Mouse (Mus musculus): ENCODE measurements around the gene 0610030E20Rik. TPM values are rescaled to one million over a fixed set of nuclear protein-coding genes. Genes with fewer than 3 reads are reported as not detected.

0610030E20Rik gene
- 25.5 and 29.6 TPM in 2 replicates for polyA plus RNA-seq (2012; rRNA removed)

GRCm38 (mm10) chr6:72347166-72347941 is at the start of gene 0610030E20Rik:
Gene 0610030E20Rik, plus strand, starts transcription at chr6:72347317.

GRCm38 (mm10) chr6:72345074-72345567 is 2.0 kb upstream of the 0610030E20Rik start, which contains the start of gene Usp39:
Gene Usp39, minus strand, starts transcription at chr6:72345184.

GRCm38 (mm10) chr6:72355066-72355911 is 8.2 kb downstream of the 0610030E20Rik start, which contains the start of gene Tmem150a:
Gene Tmem150a, plus strand, starts transcription at chr6:72355447.

DNA sequence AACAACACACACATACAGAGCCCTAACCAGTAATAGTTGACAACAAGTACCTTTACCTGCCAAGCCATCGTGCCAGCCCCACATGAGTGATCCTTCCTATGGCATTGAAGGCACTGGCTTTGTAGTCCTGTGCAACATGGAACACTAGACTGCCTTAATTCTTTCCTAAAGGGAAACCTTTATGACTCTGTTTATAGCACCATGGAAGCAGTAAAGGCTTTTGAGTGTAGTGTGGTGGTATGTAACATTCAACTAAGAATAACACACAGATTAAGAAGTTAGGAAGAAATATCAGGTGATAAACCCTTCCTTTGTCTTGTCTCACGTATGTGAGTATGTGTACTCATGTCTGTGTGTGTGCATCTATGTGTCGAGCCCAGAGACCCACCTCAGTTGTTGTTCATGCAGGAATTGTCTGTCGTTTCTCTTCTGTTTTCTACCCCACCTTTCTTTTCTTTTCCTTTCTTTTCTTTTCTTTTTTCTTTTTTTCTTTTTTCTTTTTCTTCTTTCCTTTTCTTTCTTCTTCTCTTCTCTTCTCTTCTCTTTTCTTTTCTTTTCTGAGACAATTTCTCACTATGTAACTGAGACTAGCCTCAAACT is 19.8 kb downstream of the 0610030E20Rik start, which contains the start of gene Rnf181:
Gene Rnf181 (minus strand): TSS at position 113 of the 600 bp plus-strand sequence.

DNA sequence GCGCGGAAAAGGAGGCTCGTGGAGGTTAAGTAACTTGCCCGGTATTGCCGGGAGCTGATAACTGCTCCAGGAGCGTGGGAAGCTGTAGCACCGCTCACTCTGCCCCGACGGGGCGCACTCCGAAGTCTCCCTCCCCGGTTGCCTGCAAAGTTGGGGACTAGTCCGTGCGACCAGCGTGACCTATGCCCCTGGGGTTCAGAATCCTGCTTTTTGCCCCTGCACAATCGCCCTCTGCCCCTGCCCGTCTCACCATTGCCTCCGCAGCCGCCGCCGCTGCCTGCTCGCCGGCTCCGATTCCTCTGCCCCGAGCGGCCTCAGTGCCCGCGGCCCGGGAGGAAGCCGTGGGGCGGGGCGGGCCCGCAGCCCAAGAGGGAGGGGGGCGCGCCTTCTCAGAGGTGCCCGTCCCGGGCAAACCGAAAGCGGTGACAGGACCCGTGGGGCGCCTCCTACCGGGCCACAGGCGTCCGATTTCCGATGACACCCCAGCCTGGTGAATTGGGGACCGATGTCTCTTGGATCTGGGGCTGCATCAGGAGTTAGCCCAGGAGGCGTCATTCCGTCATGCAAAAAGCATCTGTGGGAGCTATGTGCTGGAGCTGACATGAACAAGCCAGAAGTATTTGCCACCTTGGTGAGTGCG is 33.1 kb downstream of the 0610030E20Rik start, which contains the start of gene Vamp5:
Gene Vamp5 (minus strand): TSS at position 338 of the 640 bp plus-strand sequence.

DNA sequence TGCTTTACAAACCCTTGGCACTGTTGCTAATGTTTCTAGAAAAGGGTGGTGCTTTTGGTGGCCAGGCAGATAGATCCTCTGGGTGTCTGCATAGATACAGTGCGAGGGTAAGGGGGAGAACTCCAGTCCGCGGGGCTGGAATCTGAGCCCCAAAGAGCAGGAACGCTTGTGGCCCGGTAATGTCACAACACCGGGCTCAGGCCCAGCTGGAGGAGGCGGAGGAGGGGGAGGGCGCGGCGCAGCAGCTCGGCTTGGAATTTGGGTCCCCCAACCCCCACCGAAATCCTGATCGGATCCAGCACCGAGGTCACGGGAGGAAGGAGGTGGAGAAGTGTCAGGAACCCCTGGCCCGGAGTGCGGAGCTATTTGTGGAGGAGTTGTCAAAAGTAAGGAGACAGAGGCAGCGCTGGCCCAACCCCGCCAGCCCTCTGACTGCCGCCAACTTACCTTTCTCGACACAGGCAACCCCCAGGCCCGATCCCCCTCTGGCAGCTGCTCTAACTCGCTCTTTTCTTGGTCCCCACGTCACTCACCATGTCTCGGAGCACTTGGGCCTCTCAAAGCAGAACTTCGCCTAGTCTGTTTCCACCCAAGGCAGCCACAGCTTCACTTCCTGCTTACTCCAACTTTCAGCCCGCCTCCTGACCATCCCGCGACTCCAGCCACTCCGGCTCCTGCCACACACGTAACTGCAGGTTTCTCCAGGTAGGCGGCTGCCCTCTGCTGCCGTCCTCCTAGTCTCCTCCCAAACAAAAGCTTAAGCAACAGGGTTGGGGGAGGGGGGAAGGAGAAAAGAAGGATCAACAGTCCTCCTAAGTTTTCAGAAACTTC is 43.0 kb downstream of the 0610030E20Rik start, which contains the start of gene Vamp8:
Gene Vamp8 (minus strand): TSS at position 763 of the 831 bp plus-strand sequence.

Other genes starting within 250 kb of the 0610030E20Rik start
- gene St3gal5, start 249.7 kb upstream of the 0610030E20Rik start, polyA plus RNA-seq (2012; rRNA removed) = 31.2 and 32.7 TPM in 2 replicates
- 6.9 and 10.8 TPM in 2 replicates for gene Atoh8, start 111.7 kb upstream of the 0610030E20Rik start, polyA plus RNA-seq (2012; rRNA removed)
- 0.09 TPM in 1 of 2 replicates, not detected in the other for gene Sftpb, start 42.7 kb upstream of the 0610030E20Rik start, polyA plus RNA-seq (2012; rRNA removed)
- gene Usp39, start 2.1 kb upstream of the 0610030E20Rik start, polyA plus RNA-seq (2012; rRNA removed) = 59.2 and 62.7 TPM in 2 replicates
- 6.8 and 15.5 TPM in 2 replicates for gene Tmem150a, start 8.1 kb downstream of the 0610030E20Rik start, polyA plus RNA-seq (2012; rRNA removed)
- 64.9 and 70.5 TPM in 2 replicates for gene Rnf181, start 19.6 kb downstream of the 0610030E20Rik start, polyA plus RNA-seq (2012; rRNA removed)
- 19.4 and 20.6 TPM in 2 replicates for gene Vamp5, start 33.2 kb downstream of the 0610030E20Rik start, polyA plus RNA-seq (2012; rRNA removed)
- gene Vamp8, start 43.4 kb downstream of the 0610030E20Rik start, polyA plus RNA-seq (2012; rRNA removed) = 60.3 and 66.4 TPM in 2 replicates
- gene Ggcx, start 67.0 kb downstream of the 0610030E20Rik start, polyA plus RNA-seq (2012; rRNA removed) = 21.2 and 25.7 TPM in 2 replicates
- 269 and 319 TPM in 2 replicates for gene Mat2a, start 92.2 kb downstream of the 0610030E20Rik start, polyA plus RNA-seq (2012; rRNA removed)
- 0.34 and 0.55 TPM in 2 replicates for gene Sh2d6, start 174.4 kb downstream of the 0610030E20Rik start, polyA plus RNA-seq (2012; rRNA removed)
- gene Capg, start 197.1 kb downstream of the 0610030E20Rik start, polyA plus RNA-seq (2012; rRNA removed) = 4.9 and 7.1 TPM in 2 replicates

Data from central nervous system, embryonic 11.5 days (tissue).